Comparison of ENCODE assay signal across 8 mouse cellular contexts in genomic region chr2:76676401-76677226, GRCm38 (mm10). TPM values are rescaled to one million over a fixed set of nuclear protein-coding genes. Genes with fewer than 3 reads are reported as not detected.
DNase-seq lines count a peak whose midpoint lies in the region; ATAC-seq and TF ChIP-seq lines count a peak whose summit lies in the region.

No protein-coding gene starts in this region.

- WGBS in heart, embryonic 10.5 days: 75% methylated on average over 13 of the region's 13 CpGs
- WGBS in midbrain, embryonic 12.5 days: 68% methylated on average over 13 of the region's 13 CpGs

- no peaks in the 10 kb centered on the region for H3K27me3 ChIP-seq in heart, embryonic 10.5 days (ENCODE audit: insufficient read depth, poor library complexity, severe bottlenecking)
- H3K27me3 ChIP-seq in E14TG2a.4 (ENCODE audit: insufficient read depth, low read length): no peaks in the 10 kb centered on the region
- no peaks in the 10 kb centered on the region for H3K27me3 ChIP-seq in midbrain, embryonic 12.5 days

- H3K27ac ChIP-seq in heart, embryonic 10.5 days: no peak overlapping the region
- H3K27ac ChIP-seq in midbrain, embryonic 12.5 days (replicated peaks): no peak overlapping the region

- H3K9ac ChIP-seq in midbrain, embryonic 12.5 days (replicated peaks): peak overlapping the region; percentile 91

- peak overlapping the region; percentile 93 for H3K4me3 ChIP-seq in heart, embryonic 10.5 days
- peak overlapping the region; percentile 89 for H3K4me3 ChIP-seq in E14TG2a.4 (replicated peaks; ENCODE audit: low read length)
- H3K4me3 ChIP-seq in midbrain, embryonic 12.5 days: peak overlapping the region; percentile 68

- H3K4me1 ChIP-seq in heart, embryonic 10.5 days: peaks cover 27% of the 10 kb centered on the region
- H3K4me1 ChIP-seq in E14TG2a.4 (replicated peaks; ENCODE audit: low read depth, low read length): peaks cover 69% of the 10 kb centered on the region
- H3K4me1 ChIP-seq in midbrain, embryonic 12.5 days: peaks cover 17% of the 10 kb centered on the region

- H3K9me3 ChIP-seq in heart, embryonic 10.5 days: no peaks in the 10 kb centered on the region
- H3K9me3 ChIP-seq in E14TG2a.4 (ENCODE audit: low read length): no peaks in the 10 kb centered on the region
- H3K9me3 ChIP-seq in midbrain, embryonic 12.5 days: no peaks in the 10 kb centered on the region

- no peak for DNase-seq in heart, embryonic 10.5 days (ENCODE audit: low spot score)
- no peak for DNase-seq in heart, adult 11 months
- no peak for DNase-seq in thymus, postnatal 14 days
- no peak for DNase-seq in embryo, embryonic 10 days (ENCODE audit: low spot score)
- DNase-seq in gastrocnemius, adult 8-10 months (ENCODE audit: low spot score in 2 of 2): no peak

- TF ChIP-seq CTCF in E14TG2a.4 (conservative IDR thresholded peaks at IDR 0.05; ENCODE audit: low read length): no peak

- H3K4me2 ChIP-seq in midbrain, embryonic 12.5 days (replicated peaks): peak overlapping the region; percentile 60

- H3K36me3 ChIP-seq in heart, embryonic 10.5 days: peaks cover 9% of the 10 kb centered on the region; the same call in 1 of the 2 replicates
- H3K36me3 ChIP-seq in E14TG2a.4 (ENCODE audit: insufficient read depth, low read length): peaks cover 43% of the 10 kb centered on the region
- 0 out of 2 replicates have a peak, but pooled peaks cover 3% of the 10 kb centered on the region for H3K36me3 ChIP-seq in midbrain, embryonic 12.5 days

- 0 out of 2 replicates have a peak, but pooled peaks have one; percentile 16 for ATAC-seq in granulocyte monocyte progenitor cell, adult 5-6 weeks (replicated peaks; ENCODE audit: poor library complexity, severe bottlenecking)
- no peak for ATAC-seq in midbrain, embryonic 12.5 days (ENCODE audit: low FRiP score, low read depth)

RNA-seq across cellular contexts. Expression of gene Plekha3, which starts 1.5 kb away (rescaled TPM):
- polyA plus RNA-seq in heart, embryonic 10.5 days (2016; fragmentation: Nextera tagmentation; extraction: Ambion mirVana): 8.9 and 11.7 TPM in 2 replicates
- total RNA-seq in granulocyte monocyte progenitor cell, adult 5-6 weeks (2014; fragmentation: Nextera tagmentation): 17.4 and 29.5 TPM in 2 replicates
- total RNA-seq in granulocyte monocyte progenitor cell, adult 5-6 weeks (2017): 23.1 and 23.2 TPM in 2 replicates
- 15.4 and 17.6 TPM in 2 replicates for polyA plus RNA-seq in midbrain, embryonic 12.5 days (2016; fragmentation: Nextera tagmentation; extraction: Ambion mirVana)
- total RNA-seq in gastrocnemius, adult 8-10 months (2022): 10 to 100 TPM in 2 of 4 experiments, 1 to 10 TPM in 2; 8.5 to 15.0 (median 10.3) TPM

RNA-seq across cellular contexts. Expression of gene Fkbp7, which starts 3.7 kb away (rescaled TPM):
- 33.4 and 41.7 TPM in 2 replicates for polyA plus RNA-seq in heart, embryonic 10.5 days (2016; fragmentation: Nextera tagmentation; extraction: Ambion mirVana)
- total RNA-seq in granulocyte monocyte progenitor cell, adult 5-6 weeks (2014; fragmentation: Nextera tagmentation): 6.9 and 18.4 TPM in 2 replicates
- 10.6 and 13.3 TPM in 2 replicates for total RNA-seq in granulocyte monocyte progenitor cell, adult 5-6 weeks (2017)
- 18.7 and 22.6 TPM in 2 replicates for polyA plus RNA-seq in midbrain, embryonic 12.5 days (2016; fragmentation: Nextera tagmentation; extraction: Ambion mirVana)
- 1 to 10 TPM; 3.0 to 6.5 (median 5.4) TPM for total RNA-seq in gastrocnemius, adult 8-10 months (2022)

RNA-seq across cellular contexts. Expression of gene Pjvk, which starts 28.3 kb away (rescaled TPM):
- polyA plus RNA-seq in heart, embryonic 10.5 days (2016; fragmentation: Nextera tagmentation; extraction: Ambion mirVana): 0.11 and 0.25 TPM in 2 replicates
- not detected in 2 replicates for total RNA-seq in granulocyte monocyte progenitor cell, adult 5-6 weeks (2014; fragmentation: Nextera tagmentation)
- total RNA-seq in granulocyte monocyte progenitor cell, adult 5-6 weeks (2017): not detected in 2 replicates
- polyA plus RNA-seq in midbrain, embryonic 12.5 days (2016; fragmentation: Nextera tagmentation; extraction: Ambion mirVana): 1.0 TPM in 2 replicates
- not detected for total RNA-seq in gastrocnemius, adult 8-10 months (2022)

RNA-seq across cellular contexts. Expression of gene Prkra, which starts 28.8 kb away (rescaled TPM):
- polyA plus RNA-seq in heart, embryonic 10.5 days (2016; fragmentation: Nextera tagmentation; extraction: Ambion mirVana): 37.4 and 49.9 TPM in 2 replicates
- total RNA-seq in granulocyte monocyte progenitor cell, adult 5-6 weeks (2014; fragmentation: Nextera tagmentation): 22.3 and 23.1 TPM in 2 replicates
- 17.3 and 17.7 TPM in 2 replicates for total RNA-seq in granulocyte monocyte progenitor cell, adult 5-6 weeks (2017)
- polyA plus RNA-seq in midbrain, embryonic 12.5 days (2016; fragmentation: Nextera tagmentation; extraction: Ambion mirVana): 86.2 and 87.9 TPM in 2 replicates
- total RNA-seq in gastrocnemius, adult 8-10 months (2022): 1 to 10 TPM; 1.3 to 3.1 (median 2.5) TPM
